Mouse (Mus musculus) heart, embryonic 14.5 days (tissue): Measurements from ENCODE around the gene Btbd10. TPM values are rescaled to one million over a fixed set of nuclear protein-coding genes. Genes with fewer than 3 reads are reported as not detected.

Experiments
- polyA plus RNA-seq: library from polyadenylated mRNA; unstranded; fragments of >200 nt; fragmentation: Nextera tagmentation; extraction: Ambion mirVana; gene quantifications from 2 replicates; pipeline ENCODE4 v1.2.1, GENCODE M21; 2014

Gene Btbd10
- polyA plus RNA-seq, 1 experiment from 2014 or later = 24.6 TPM

Other genes starting within 250 kb of the Btbd10 start
- 7.7 and 8.4 TPM in 2 replicates for gene Arntl, start 161.9 kb downstream of the Btbd10 start, polyA plus RNA-seq
- not detected in 2 replicates for gene Pth, start 19.2 kb upstream of the Btbd10 start, polyA plus RNA-seq
- 54.9 and 55.3 TPM in 2 replicates for gene Far1, start 144.4 kb upstream of the Btbd10 start, polyA plus RNA-seq